Mouse (Mus musculus) Patski (cell line): Measurements from ENCODE around the gene Sbp. TPM values are rescaled to one million over a fixed set of nuclear protein-coding genes. Genes with fewer than 3 reads are reported as not detected.

Experiments
- ATAC-seq: fragments of 100-300 bp; one replicate; pipeline ENCODE4 v1.8.0; 2021
- CTCF ChIA-PET: fragments of 350-600 bp; sonication (Branson Sonifier 250); formaldehyde crosslinking; loops from one replicate; lab custom pipeline; 2022; ENCODE audit warnings: inconsistent platforms; lab: Charles Lee
- POLR2A ChIA-PET: fragments of 350-600 bp; sonication (Branson Sonifier 250); formaldehyde crosslinking; loops from one replicate; lab custom pipeline; 2022; ENCODE audit warnings: antibody characterized with exemption, inconsistent platforms; lab: Charles Lee
- DNase-seq: peaks from one replicate; pipeline ENCODE4 v3.0.0-alpha.2; 2011; ENCODE audit warnings: low read depth, low spot score
- H3K27me3 ChIP-seq: fragments of 371-371 bp; one replicate; pipeline ENCODE4 v1.5.1; 2021
- CTCF ChIP-seq: fragments of 100-300 bp; IDR thresholded peaks from one replicate; pipeline ENCODE4 v1.5.1; 2021
- in situ Hi-C: fragments of 300-500 bp; cut with MboI; formaldehyde crosslinking; loops from 3 replicates; pipeline ENCODE4 v1.11.1; 2018; ENCODE audit warnings: low pct_unique_long_range_greater_than_20kb, mixed read lengths
- polyA plus RNA-seq: library from polyadenylated mRNA; unstranded; gene quantifications from one replicate; pipeline ENCODE4 v1.2.3, GENCODE M21; 2021

The Sbp gene
- polyA plus RNA-seq, 1 experiment from 2014 or later, result not detected

DNA sequence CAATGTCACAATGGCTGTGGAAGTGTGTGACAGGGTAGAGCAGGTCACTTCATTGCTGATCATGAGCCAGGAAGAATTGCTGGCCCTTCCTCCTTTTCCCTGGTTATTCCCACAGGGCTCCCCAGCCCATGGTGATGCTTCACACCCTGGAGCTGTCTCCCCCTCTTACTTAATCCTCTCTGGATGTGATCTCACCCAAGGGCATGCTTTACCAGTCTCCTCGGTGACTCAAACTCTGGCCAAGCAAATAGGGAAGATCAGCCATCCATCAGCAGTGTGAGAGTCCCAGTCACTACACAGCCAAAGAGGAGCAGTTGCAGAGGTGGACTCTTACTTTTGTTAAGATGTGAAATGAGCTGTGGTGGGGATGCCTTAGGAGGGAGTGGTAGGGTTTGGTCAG, 43.5 kb downstream of the Sbp start:
- no peak for TF ChIP-seq CTCF
- DNase-seq (no peak), ATAC-seq (peak; percentile 49)
- H3K27me3 ChIP-seq, result no peaks in the 10 kb centered on the region
- ChIA-PET POLR2A (no interaction called here), CTCF (interaction anchor here (1.2 kb wide), 1 partner anchor 25 kb away, joined by 3 read pairs; no protein-coding TSS in a partner anchor)
- in situ Hi-C loops, result no loop called here

DNA sequence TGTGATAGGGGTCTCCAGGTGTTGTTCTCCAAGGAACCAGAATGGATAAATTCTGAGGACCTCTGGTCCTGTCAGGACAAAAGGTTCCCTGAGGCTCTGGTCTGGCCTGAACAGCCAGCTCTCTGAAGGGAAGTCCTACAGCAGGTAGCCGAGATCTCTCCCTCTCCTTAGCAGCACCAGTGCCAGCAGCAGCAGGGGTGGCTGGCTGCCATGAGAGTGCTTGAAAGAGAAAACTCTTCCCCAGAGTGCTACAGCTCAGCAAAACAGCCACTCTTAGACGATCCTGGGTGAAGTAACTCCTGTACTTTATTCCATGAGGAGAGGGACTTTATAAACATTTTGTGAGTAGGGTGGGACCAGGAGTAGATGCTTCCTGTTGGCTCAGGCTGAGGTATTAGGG, 48.3 kb downstream of the Sbp start:
- ChIA-PET POLR2A (no interaction called here), CTCF (no interaction called here)
- H3K27me3 ChIP-seq, result no peaks in the 10 kb centered on the region
- ATAC-seq, result no peak
- no peak for DNase-seq
- no peak for TF ChIP-seq CTCF
- in situ Hi-C loops, result no loop called here

DNA sequence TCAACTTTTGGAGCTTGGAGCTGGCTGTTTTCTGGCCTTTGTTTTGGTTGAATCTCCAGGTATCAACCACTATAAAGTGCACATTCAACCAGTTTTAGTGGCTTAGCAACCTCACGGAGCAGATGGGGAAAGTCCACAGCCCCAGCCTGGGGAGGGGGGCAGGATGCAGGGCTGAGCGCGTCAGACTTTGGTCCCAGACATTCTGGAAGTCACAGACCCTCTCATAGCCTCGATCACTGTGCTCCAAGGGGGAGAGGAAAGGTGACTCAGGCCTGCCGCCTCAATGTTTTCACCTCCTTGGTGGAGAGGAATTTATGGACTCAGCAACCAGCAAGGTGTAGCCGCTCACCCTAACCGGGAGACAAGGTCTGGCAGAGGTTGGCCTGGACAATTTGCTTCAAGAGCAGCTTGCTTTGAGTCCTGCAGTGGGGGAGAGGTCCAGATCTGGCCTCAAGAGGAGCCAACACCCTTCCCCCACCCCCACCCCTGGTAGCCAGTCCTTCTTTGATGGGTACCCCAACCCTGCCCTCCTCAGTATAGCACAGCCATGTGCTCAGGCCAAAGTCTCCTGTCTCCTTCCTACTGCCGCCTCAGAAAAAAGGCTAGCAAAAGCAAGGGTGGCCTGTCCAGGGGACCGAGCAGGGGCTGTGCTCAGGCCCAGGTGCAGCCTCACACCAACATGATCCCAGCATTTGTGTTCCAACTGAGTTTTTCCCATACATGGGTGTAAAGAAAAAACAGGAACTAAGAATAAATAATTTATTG, 51.5 kb downstream of the Sbp start:
- H3K27me3 ChIP-seq, result no peaks in the 10 kb centered on the region
- DNase-seq (no peak), ATAC-seq (no peak)
- in situ Hi-C loops, result no loop called here
- CTCF ChIA-PET, result interaction anchor here (0.7 kb wide), 1 partner anchor 13 kb away, joined by 3 read pairs; no protein-coding TSS in a partner anchor
- TF ChIP-seq CTCF, result no peak
- POLR2A ChIA-PET, result no interaction called here

DNA sequence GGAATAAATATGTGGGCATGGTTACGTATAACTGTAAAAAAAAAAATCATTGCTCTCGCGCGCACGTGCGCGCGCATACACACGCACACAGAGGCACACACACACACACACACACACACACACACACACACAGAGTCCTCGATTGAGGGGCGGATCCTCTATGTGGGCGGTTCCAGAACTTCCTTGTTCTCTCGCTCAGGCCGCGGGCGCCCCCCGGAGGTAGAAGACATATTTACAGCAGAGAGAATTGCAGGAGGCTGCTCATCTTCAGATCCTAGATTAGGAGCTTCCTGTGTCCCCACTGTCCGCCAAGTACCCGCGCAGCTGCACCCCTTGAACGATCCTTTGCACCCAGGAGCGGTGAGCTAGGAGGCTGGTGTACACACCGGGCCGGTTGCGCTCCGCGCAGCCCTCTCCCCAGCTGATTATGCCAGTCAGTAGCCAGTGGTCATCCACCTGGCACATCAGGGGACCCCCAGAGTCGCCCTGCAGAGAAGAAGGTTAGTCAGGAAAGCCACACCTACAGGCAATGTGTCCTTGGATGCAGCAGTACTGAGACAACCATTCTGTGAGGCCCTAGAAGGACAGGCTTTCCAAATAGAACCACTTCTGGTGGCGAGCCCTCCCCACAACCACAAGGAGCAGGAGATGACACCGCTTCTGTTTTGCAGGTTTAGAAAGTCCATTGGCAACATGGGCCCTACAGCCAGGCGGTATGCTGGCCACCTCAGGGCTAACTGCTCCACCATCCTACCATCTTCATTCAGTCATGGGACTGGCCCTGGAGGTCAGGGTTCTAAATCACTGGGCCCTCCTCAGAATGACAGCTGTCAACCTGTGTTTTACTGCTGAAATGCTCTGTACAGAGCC, 52.3 kb downstream of the Sbp start:
- POLR2A ChIA-PET, result no interaction called here
- no peak for TF ChIP-seq CTCF
- ATAC-seq, result no peak
- no peak for DNase-seq
- CTCF ChIA-PET, result interaction anchor here (0.7 to 1.1 kb wide), 2 partner anchors 24 to 33 kb away, joined by 3 read pairs; no protein-coding TSS in a partner anchor
- in situ Hi-C loops, result no loop called here
- no peaks in the 10 kb centered on the region for H3K27me3 ChIP-seq

DNA sequence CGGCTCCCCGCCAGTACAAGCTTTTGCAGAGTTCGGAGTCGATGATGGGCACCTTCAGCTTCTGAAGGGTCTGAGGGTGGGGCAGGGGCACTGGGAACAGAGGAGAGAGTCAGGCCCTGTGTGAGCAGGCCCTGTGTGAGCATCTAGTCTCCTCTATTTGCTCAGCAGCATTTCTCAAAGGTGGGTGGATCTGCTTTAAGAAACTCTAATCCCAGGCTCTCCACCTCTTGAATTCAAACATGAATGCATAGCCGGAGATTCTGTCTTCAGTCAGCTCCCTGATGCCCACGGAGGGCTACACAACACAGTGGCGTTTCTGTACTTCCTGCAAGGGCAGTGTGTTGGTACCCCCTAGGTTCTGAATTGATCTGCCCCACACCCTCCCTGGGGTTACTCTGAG, 53.2 kb downstream of the Sbp start:
- no peaks in the 10 kb centered on the region for H3K27me3 ChIP-seq
- CTCF ChIA-PET, result interaction anchor here (1.1 kb wide), 1 partner anchor 25 kb away, joined by 3 read pairs; no protein-coding TSS in a partner anchor
- in situ Hi-C loops, result no loop called here
- POLR2A ChIA-PET, result no interaction called here
- DNase-seq (no peak), ATAC-seq (no peak)
- TF ChIP-seq CTCF, result no peak

Other genes starting within 250 kb of the Sbp start
- not detected for gene 1520401A03Rik, start 218.9 kb upstream of the Sbp start, polyA plus RNA-seq
- gene Pkmyt1, start 215.3 kb upstream of the Sbp start, polyA plus RNA-seq, result 13.3 TPM
- gene Paqr4, start 200.8 kb upstream of the Sbp start, polyA plus RNA-seq, result 7.3 TPM
- gene Kremen2, start 195.8 kb upstream of the Sbp start, polyA plus RNA-seq, result not detected
- gene Flywch1, start 170.1 kb upstream of the Sbp start, polyA plus RNA-seq, result 96.0 TPM
- gene Flywch2, start 155.6 kb upstream of the Sbp start, polyA plus RNA-seq, result 7.9 TPM
- gene Srrm2, start 151.1 kb upstream of the Sbp start, polyA plus RNA-seq, result 314 TPM
- gene Elob, start 112.5 kb upstream of the Sbp start, polyA plus RNA-seq, result 610 TPM
- not detected for gene Prss33, start 105.6 kb upstream of the Sbp start, polyA plus RNA-seq
- 0.45 TPM for gene Prss32, start 97.8 kb upstream of the Sbp start, polyA plus RNA-seq
- 0.35 TPM for gene Prss41, start 97.5 kb upstream of the Sbp start, polyA plus RNA-seq
- not detected for gene Prss21, start 73.6 kb upstream of the Sbp start, polyA plus RNA-seq
- gene Dcpp1, start 60.8 kb upstream of the Sbp start, polyA plus RNA-seq, result not detected
- not detected for gene Dcpp2, start 60.8 kb upstream of the Sbp start, polyA plus RNA-seq
- not detected for gene Dcpp3, start 24.2 kb upstream of the Sbp start, polyA plus RNA-seq
- gene Sbpl, start 13.6 kb downstream of the Sbp start, polyA plus RNA-seq, result not detected
- gene Prss30, start 38.9 kb downstream of the Sbp start, polyA plus RNA-seq, result 0.05 TPM
- 0.28 TPM for gene Prss22, start 56.4 kb downstream of the Sbp start, polyA plus RNA-seq
- gene Prss27, start 96.5 kb downstream of the Sbp start, polyA plus RNA-seq, result 0.28 TPM
- 57.8 TPM for gene Kctd5, start 131.8 kb downstream of the Sbp start, polyA plus RNA-seq
- 31.3 TPM for gene Pdpk1, start 209.3 kb downstream of the Sbp start, polyA plus RNA-seq
- gene Amdhd2, start 222.1 kb downstream of the Sbp start, polyA plus RNA-seq, result 69.3 TPM
- 426 TPM for gene Atp6v0c, start 228.0 kb downstream of the Sbp start, polyA plus RNA-seq